Mouse (Mus musculus) MN1 (cell line): Measurements from ENCODE around the gene Olfr1191-ps1.
"Not testable (repeated sequence)": the region's sequence is repeated elsewhere in the genome, so short reads cannot be mapped to it uniquely, and the experiment has no call there.

Source experiments
- DNase-seq: peaks from one replicate; pipeline ENCODE4 v3.0.0-alpha.2; 2016; ENCODE audit warnings: low spot score

Gene Olfr1191-ps1

DNA sequence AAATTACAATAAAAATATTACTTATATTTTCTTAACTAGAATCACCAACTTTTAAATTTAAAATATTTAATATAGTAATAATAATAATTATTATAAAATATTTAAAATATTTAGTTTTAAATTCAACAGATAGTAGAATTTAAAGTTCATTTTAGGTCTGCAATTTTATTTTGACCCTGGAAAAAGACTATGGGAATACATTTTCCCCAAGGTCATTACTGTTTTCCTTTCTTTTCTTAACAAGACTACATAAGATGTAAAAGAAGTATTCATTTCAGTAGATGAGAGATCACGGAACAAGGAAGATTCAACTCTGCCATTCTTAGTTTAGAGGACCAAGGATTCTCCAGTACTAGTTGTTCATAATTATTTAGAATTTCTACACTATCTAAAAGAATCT lies at the start of gene Olfr1191-ps1:
TSS of gene Olfr1191-ps1 (plus strand) at position 301 of the 400 bp plus-strand sequence.
- not testable (repeated sequence) for DNase-seq

DNA sequence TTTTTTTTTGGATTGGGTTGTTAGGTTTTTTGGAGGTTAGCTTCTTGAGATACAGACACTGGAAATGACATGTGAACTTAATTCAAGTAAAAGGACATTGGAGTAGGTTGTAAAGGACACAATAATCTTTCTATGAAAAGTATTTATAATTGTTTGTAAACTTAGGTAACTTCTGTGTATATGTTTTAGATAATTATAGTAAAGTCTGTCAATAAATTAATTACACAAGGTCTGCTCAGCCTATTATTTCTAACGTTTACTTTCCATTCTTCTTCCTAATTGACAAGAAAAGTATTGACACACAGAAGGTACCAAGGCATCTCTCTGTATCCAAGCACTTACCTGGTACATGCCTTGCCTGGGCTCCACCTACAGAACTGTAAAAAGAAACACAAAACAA lies 7.9 kb downstream of the Olfr1191-ps1 start, which contains the start of gene Olfr1192-ps1:
TSS of gene Olfr1192-ps1 (plus strand) at position 301 of the 400 bp plus-strand sequence.
- no peak for DNase-seq

DNA sequence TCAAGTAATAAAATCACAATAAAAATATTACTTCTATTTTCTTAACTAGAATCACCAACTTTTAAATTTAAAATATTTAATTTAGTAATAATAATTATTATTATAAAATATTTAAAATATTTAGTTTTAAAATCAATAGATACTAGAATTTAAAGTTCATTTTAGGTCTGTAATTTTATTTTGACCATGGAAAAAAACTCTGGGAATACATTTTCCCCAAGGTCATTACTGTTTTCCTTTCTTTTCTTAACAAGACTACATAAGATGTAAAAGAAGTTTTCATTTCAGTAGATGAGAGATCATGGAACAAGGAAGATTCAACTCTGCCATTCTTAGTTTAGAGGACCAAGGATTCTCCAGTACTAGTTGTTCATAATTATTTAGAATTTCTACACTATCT lies 35.0 kb downstream of the Olfr1191-ps1 start, which contains the start of gene Olfr1193:
TSS of gene Olfr1193 (plus strand) at position 301 of the 400 bp plus-strand sequence.
- DNase-seq = not testable (repeated sequence)

DNA sequence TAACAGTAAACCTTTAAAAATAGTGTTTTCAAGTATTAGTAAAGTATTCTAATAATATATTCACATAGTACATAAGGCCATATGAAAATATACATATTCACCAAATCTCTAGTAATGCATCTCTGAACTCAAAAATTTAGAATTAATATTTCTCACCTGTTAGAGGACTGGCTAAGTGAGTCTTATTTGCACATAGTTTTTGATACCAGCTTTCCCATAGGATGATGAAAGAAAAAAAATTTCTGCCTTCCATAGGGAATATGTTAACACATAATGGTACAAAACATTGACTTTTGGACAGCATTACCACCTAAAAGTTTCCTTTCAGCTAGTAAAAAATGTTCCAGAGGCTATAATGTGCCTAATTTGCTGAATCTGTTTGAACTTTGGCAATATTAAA lies 48.7 kb downstream of the Olfr1191-ps1 start, which contains the start of gene Olfr1195:
TSS of gene Olfr1195 (minus strand) at position 101 of the 400 bp plus-strand sequence.
- DNase-seq = no peak
